Mouse (Mus musculus): ENCODE measurements around the gene Nup153. TPM values are rescaled to one million over a fixed set of nuclear protein-coding genes. Genes with fewer than 3 reads are reported as not detected.

Gene Nup153
- polyA plus RNA-seq, 1 experiment: 28.4 TPM

DNA sequence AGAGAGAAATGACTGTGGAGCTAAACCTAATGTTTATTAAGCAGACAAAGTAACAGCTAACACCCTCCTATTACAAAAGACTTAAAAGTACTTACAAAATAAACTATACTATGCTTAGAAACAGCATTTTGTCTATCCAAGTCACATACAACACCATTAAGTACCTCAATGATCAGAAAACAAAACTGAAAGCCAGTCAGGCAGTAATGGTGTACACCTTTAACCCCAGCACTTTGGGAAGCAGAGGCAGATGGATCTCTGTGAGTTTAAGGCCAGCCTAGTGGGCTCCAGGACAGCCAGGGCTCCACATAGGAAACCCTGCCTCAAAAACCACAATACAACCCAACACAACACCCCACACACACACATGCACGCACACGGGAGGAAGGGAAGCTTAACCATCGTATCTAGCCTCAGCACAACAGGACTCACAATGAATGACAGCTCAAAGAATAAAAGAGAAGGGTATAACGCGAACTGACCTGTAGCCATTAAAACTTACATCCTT is 8.8 kb downstream of the Nup153 start:
- Histone ChIP-seq H3K4me1 (ENCODE audit: control insufficient read depth, insufficient read depth, low read length) (no peaks in the 10 kb centered on the region; the same call in 1 of the 2 replicates), H3K4me3 (ENCODE audit: insufficient read depth, low read length) (no peak overlapping the region)
- TF ChIP-seq POLR2A (IDR thresholded peaks at IDR 0.05; ENCODE audit: extremely low read depth, insufficient read depth, low read length) (no peak), CTCF (IDR thresholded peaks at IDR 0.05; ENCODE audit: extremely low read depth, insufficient read depth, low read length) (no peak)

DNA sequence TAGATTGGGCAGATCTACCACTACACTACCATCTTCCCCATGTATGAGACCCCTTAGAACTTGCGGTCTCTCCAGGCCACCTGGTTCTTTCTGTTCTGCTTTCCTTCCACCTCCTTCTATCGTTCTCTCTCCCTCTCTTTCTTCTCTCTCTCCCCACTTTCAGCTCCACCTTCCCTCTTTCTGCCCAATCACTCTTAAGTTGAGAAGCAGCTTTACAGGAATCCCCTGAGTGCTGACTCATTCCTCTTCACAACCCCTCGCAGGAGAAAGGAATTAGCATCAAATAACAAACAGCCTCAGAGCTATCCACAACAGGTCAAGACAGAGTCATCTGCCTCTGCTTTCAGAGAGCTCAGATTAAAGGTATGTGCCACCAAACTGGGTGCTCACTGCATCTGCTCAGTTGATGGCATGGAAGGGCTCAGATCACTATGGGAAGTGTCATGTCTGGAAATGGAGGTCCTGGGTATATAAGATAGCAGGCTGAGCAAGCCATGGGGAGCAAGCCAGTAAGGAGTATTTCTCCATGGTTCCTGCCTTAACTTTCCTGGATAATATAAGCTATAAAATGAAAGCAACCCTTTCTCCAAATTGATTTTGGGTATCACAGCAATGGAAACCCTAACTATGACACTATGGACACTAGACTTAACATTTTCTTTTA is 11.6 kb downstream of the Nup153 start:
- no peaks in the 10 kb centered on the region; the same call in 1 of the 2 replicates for H3K4me1 ChIP-seq (ENCODE audit: control insufficient read depth, insufficient read depth, low read length)
- no peak overlapping the region for H3K4me3 ChIP-seq (ENCODE audit: insufficient read depth, low read length)
- TF ChIP-seq POLR2A (IDR thresholded peaks at IDR 0.05; ENCODE audit: extremely low read depth, insufficient read depth, low read length) (no peak), CTCF (IDR thresholded peaks at IDR 0.05; ENCODE audit: extremely low read depth, insufficient read depth, low read length) (no peak)
- no peak overlapping the region for H3K27ac ChIP-seq (ENCODE audit: insufficient read depth, low read length)

More for the DNA sequence above, 8.8 kb downstream of the Nup153 start:
- no peak overlapping the region for H3K27ac ChIP-seq (ENCODE audit: insufficient read depth, low read length)

DNA sequence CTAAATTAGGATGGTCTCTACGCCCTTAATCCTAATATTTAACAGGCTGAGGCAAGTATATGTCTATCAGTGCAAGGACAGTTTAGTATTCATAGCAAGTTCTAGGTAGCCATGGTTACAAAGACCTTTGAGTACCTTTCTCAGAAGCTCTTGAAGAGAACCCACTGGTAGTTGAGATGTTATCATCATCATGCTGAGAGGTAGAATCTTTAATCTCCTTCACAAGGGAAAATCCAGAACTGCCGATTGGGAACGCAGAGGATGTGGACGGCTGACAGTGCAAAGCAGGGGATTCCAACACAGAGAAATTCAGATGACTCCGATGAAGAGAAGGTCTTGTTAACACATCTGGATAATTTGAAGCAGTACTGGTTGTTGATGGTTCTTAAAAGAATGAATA is 14.3 kb downstream of the Nup153 start:
- Histone ChIP-seq H3K4me1 (ENCODE audit: control insufficient read depth, insufficient read depth, low read length) (no peaks in the 10 kb centered on the region; the same call in 1 of the 2 replicates), H3K27ac (ENCODE audit: insufficient read depth, low read length) (no peak overlapping the region), H3K4me3 (ENCODE audit: insufficient read depth, low read length) (no peak overlapping the region)
- TF ChIP-seq CTCF (IDR thresholded peaks at IDR 0.05; ENCODE audit: extremely low read depth, insufficient read depth, low read length) (no peak), POLR2A (IDR thresholded peaks at IDR 0.05; ENCODE audit: extremely low read depth, insufficient read depth, low read length) (no peak)

- no peak for TF ChIP-seq POLR2A (IDR thresholded peaks at IDR 0.05; ENCODE audit: extremely low read depth, insufficient read depth, low read length)
- TF ChIP-seq CTCF (IDR thresholded peaks at IDR 0.05; ENCODE audit: extremely low read depth, insufficient read depth, low read length): no peak
- Histone ChIP-seq H3K27ac (ENCODE audit: insufficient read depth, low read length) (no peak overlapping the region), H3K4me3 (ENCODE audit: insufficient read depth, low read length) (no peak overlapping the region), H3K4me1 (ENCODE audit: control insufficient read depth, insufficient read depth, low read length) (no peaks in the 10 kb centered on the region)
These were observed 24.6 kb downstream of the Nup153 start for GRCm38 (mm10) chr13:46703138-46703537.

GRCm38 (mm10) chr13:46701486-46701885 is 26.3 kb downstream of the Nup153 start:
- no peak overlapping the region for H3K27ac ChIP-seq (ENCODE audit: insufficient read depth, low read length)
- no peak for TF ChIP-seq CTCF (IDR thresholded peaks at IDR 0.05; ENCODE audit: extremely low read depth, insufficient read depth, low read length)
- TF ChIP-seq POLR2A (IDR thresholded peaks at IDR 0.05; ENCODE audit: extremely low read depth, insufficient read depth, low read length): no peak

DNA sequence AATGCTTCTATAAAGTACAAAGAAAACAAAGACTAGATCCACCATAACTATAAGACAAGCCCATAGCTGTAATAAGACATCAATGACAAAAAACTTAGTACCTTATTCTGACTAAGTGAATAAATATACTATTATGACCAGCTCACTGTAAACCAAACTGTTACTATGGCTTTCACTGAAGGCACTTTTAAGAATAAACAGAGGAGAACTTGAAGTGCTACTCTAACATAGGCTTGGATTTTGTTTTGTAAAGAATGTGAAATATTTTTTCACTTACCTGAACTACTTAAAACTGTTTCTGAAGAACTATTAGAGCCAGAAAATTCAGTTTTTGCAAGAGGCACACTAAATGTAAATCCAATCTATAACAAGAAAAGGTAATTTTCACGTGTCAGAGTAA is 28.4 kb downstream of the Nup153 start:
- no peak overlapping the region for H3K27ac ChIP-seq (ENCODE audit: insufficient read depth, low read length)
- no peaks in the 10 kb centered on the region for H3K4me1 ChIP-seq (ENCODE audit: control insufficient read depth, insufficient read depth, low read length)
- no peak for TF ChIP-seq POLR2A (IDR thresholded peaks at IDR 0.05; ENCODE audit: extremely low read depth, insufficient read depth, low read length)
- no peak for TF ChIP-seq CTCF (IDR thresholded peaks at IDR 0.05; ENCODE audit: extremely low read depth, insufficient read depth, low read length)
- no peak overlapping the region for H3K4me3 ChIP-seq (ENCODE audit: insufficient read depth, low read length)

More at GRCm38 (mm10) chr13:46701486-46701885, 26.3 kb downstream of the Nup153 start:
- Histone ChIP-seq H3K4me1 (ENCODE audit: control insufficient read depth, insufficient read depth, low read length) (no peaks in the 10 kb centered on the region), H3K4me3 (ENCODE audit: insufficient read depth, low read length) (no peak overlapping the region)

DNA sequence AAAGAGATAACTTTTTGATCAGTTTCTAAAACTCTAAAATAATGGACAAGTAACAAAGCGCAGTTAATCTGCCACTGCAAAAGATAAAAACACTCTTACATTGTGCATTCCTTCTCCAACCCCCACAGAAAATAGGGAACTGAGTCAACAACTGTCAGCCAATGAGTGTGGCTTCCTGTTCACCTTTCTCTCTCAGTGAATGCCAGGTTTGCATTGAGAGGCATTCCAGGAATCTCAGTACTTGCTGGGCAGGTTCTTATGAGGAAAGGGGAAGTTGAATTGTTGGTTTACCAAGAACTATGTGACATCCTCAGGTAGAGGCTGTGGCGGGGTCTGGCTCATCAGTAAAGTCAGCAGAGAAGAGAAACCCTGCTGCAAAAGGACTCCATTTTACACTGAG is 31.0 kb downstream of the Nup153 start:
- TF ChIP-seq POLR2A (IDR thresholded peaks at IDR 0.05; ENCODE audit: extremely low read depth, insufficient read depth, low read length) (no peak), CTCF (IDR thresholded peaks at IDR 0.05; ENCODE audit: extremely low read depth, insufficient read depth, low read length) (no peak)
- Histone ChIP-seq H3K27ac (ENCODE audit: insufficient read depth, low read length) (no peak overlapping the region), H3K4me3 (ENCODE audit: insufficient read depth, low read length) (no peak overlapping the region), H3K4me1 (ENCODE audit: control insufficient read depth, insufficient read depth, low read length) (no peaks in the 10 kb centered on the region)

DNA sequence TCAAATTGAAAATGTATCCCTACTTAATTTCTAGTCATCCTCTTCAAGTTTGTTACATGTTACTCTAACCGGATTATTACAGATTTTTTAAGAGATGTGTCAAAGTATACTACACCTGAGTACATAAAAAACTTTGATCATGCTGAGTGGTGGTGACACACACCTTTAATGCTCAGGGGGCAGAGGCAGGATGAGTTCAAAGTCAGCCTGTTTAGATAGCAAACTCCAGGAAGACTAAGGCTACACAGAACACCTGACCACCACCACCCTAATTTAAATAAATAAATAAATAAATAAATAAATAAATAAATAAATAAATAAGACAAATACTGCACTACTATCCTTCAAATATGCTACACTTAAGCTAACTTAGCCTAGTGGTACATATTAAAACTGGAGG is 31.8 kb downstream of the Nup153 start:
- no peak overlapping the region for H3K27ac ChIP-seq (ENCODE audit: insufficient read depth, low read length)
- H3K4me1 ChIP-seq (ENCODE audit: control insufficient read depth, insufficient read depth, low read length): no peaks in the 10 kb centered on the region
- H3K4me3 ChIP-seq (ENCODE audit: insufficient read depth, low read length): no peak overlapping the region
- no peak for TF ChIP-seq POLR2A (IDR thresholded peaks at IDR 0.05; ENCODE audit: extremely low read depth, insufficient read depth, low read length)
- no peak for TF ChIP-seq CTCF (IDR thresholded peaks at IDR 0.05; ENCODE audit: extremely low read depth, insufficient read depth, low read length)

- TF ChIP-seq CTCF (IDR thresholded peaks at IDR 0.05; ENCODE audit: extremely low read depth, insufficient read depth, low read length): no peak
- TF ChIP-seq POLR2A (IDR thresholded peaks at IDR 0.05; ENCODE audit: extremely low read depth, insufficient read depth, low read length): no peak
- H3K4me3 ChIP-seq (ENCODE audit: insufficient read depth, low read length): no peak overlapping the region
- peaks cover 2% of the 10 kb centered on the region; the same call in 1 of the 2 replicates for H3K4me1 ChIP-seq (ENCODE audit: control insufficient read depth, insufficient read depth, low read length)
- no peak overlapping the region for H3K27ac ChIP-seq (ENCODE audit: insufficient read depth, low read length)
These were observed 32.3 kb downstream of the Nup153 start for GRCm38 (mm10) chr13:46695296-46695908.

All from cortical plate, adult 2 months (tissue).